Mouse (Mus musculus): ENCODE results near the gene Dgka. TPM values are rescaled to one million over a fixed set of nuclear protein-coding genes. Genes with fewer than 3 reads are reported as not detected.

Gene Dgka
- polyA plus RNA-seq (2016; fragmentation: Nextera tagmentation; extraction: Ambion mirVana), result 3.7 and 4.7 TPM in 2 replicates

GRCm38 (mm10) chr10:128744680-128745601 is at the start of gene Dgka:
Dgka (minus strand) TSS chr10:128744855.
- WGBS, result 26% methylated on average over 18 of the region's 18 CpGs
- H3K27me3 ChIP-seq (ENCODE audit: low read depth, poor library complexity, severe bottlenecking), result peaks cover 57% of the 10 kb centered on the region
- H3K4me1 ChIP-seq, result peaks cover 44% of the 10 kb centered on the region
- peak within 1 kb of the TSS; percentile 75 for H3K27ac ChIP-seq (replicated peaks)
- no peaks in the 10 kb centered on the region for H3K36me3 ChIP-seq
- peak within 1 kb of the TSS; percentile 72 for H3K4me3 ChIP-seq
- H3K9me3 ChIP-seq (replicated peaks), result no peaks in the 10 kb centered on the region
- peak; percentile 19 for DNase-seq (ENCODE audit: low spot score)

GRCm38 (mm10) chr10:128794391-128794790 is 49.7 kb upstream of the Dgka start:
- no peaks in the 10 kb centered on the region for H3K9me3 ChIP-seq (replicated peaks)
- WGBS, result 94% methylated on average over 5 of the region's 5 CpGs
- peaks cover 7% of the 10 kb centered on the region for H3K4me1 ChIP-seq
- H3K27me3 ChIP-seq (ENCODE audit: low read depth, poor library complexity, severe bottlenecking), result no peaks in the 10 kb centered on the region
- H3K36me3 ChIP-seq, result peaks cover 18% of the 10 kb centered on the region
- H3K27ac ChIP-seq (replicated peaks), result no peak overlapping the region
- DNase-seq (ENCODE audit: low spot score), result no peak
- no peak overlapping the region for H3K4me3 ChIP-seq

DNA sequence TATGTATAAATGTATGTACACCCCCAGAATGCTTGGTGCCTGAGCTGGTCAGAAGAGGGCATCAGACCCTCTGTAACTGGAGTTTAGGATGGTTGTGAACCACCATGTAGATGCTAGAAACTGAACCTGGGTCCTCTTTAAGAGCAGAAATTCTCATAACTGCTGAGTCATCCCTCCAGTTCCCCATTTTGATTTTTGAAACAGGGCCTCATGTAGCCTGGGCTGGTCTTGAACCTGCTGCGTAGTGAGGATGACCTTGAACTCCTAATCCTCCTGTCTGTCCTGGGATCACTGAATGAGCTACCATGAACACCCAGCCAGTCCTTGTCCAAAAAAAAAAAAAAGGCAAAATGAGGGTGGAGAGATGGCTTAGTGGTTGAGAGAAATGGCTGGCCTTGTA is 48.6 kb upstream of the Dgka start:
- 93% methylated on average over 1 of the region's 1 CpGs for WGBS
- no peak overlapping the region for H3K27ac ChIP-seq (replicated peaks)
- H3K9me3 ChIP-seq (replicated peaks), result no peaks in the 10 kb centered on the region
- H3K4me1 ChIP-seq, result peaks cover 7% of the 10 kb centered on the region
- DNase-seq (ENCODE audit: low spot score), result no peak
- no peak overlapping the region for H3K4me3 ChIP-seq
- peaks cover 7% of the 10 kb centered on the region; the same call in 1 of the 2 replicates for H3K36me3 ChIP-seq
- no peaks in the 10 kb centered on the region for H3K27me3 ChIP-seq (ENCODE audit: low read depth, poor library complexity, severe bottlenecking)

GRCm38 (mm10) chr10:128792041-128792440 is 47.4 kb upstream of the Dgka start:
- H3K27ac ChIP-seq (replicated peaks), result no peak overlapping the region
- H3K36me3 ChIP-seq, result no peaks in the 10 kb centered on the region
- H3K4me3 ChIP-seq, result no peak overlapping the region
- peaks cover 7% of the 10 kb centered on the region for H3K4me1 ChIP-seq
- H3K27me3 ChIP-seq (ENCODE audit: low read depth, poor library complexity, severe bottlenecking), result no peaks in the 10 kb centered on the region
- no peak for DNase-seq (ENCODE audit: low spot score)
- no peaks in the 10 kb centered on the region for H3K9me3 ChIP-seq (replicated peaks)

DNA sequence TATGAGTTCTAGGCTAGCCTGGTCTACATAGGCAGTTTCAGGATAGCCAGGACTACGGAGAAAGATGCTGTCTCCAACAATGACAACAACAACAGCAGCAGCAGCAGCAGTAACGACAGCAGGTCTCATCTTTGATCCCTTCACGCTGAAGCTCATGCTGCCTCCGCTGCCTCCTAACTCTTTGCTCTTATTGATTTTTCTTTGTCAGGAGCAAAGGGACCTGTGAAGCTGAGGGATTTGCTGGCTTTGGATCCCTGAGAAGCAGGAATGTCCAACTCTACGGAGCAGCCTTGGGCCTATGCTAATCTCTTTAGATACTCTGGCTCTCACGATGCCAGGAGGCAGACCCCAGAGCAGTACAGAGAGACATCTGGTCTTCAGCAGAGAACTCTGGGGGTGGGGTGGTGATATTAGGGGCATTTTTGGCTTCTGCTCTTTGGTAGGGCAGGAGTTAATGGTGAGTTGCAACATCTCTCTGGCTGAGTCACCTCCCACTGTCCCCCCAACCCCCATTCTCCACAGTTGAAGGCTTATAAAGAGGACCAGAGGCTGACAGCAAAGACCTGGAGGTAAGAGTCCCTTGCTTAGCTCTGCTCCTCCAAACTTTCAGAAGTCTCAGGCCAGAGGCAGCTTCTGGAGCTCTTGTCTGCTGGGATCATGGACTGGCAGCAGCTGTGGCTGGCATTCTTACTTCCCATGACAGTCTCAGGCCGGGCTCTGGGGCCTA is 45.9 kb upstream of the Dgka start, which contains the start of gene Mmp19:
TSS of gene Mmp19 (plus strand) at position 513 of the 727 bp plus-strand sequence.
- DNase-seq (ENCODE audit: low spot score), result no peak
- H3K27me3 ChIP-seq (ENCODE audit: low read depth, poor library complexity, severe bottlenecking), result no peaks in the 10 kb centered on the region
- H3K27ac ChIP-seq (replicated peaks), result no peak within 1 kb of the TSS
- WGBS, result 64% methylated on average over 7 of the region's 7 CpGs
- no peak within 1 kb of the TSS for H3K4me3 ChIP-seq
- H3K36me3 ChIP-seq, result no peaks in the 10 kb centered on the region
- no peaks in the 10 kb centered on the region for H3K9me3 ChIP-seq (replicated peaks)
- H3K4me1 ChIP-seq, result peaks cover 7% of the 10 kb centered on the region

DNA sequence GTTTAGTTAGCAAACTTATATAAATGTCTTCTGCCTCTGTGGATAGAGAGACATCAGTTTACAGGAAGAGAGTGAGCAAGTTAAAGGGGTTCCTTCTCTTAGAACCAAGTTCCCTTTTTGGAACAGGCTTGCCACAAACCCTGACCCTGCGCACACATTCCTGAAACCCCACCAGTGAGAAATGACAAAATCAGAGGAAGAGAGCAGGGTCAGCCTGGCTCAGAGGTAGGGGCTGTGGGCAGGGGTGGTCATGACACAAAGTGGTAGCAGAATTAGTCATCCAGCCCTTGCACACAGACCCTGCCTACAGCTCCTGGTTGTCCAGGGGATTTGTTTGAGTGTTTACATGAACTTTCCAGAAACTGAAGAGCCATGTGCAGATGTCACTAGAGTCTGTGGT is 35.5 kb upstream of the Dgka start:
- Histone ChIP-seq H3K27me3 (ENCODE audit: low read depth, poor library complexity, severe bottlenecking) (no peaks in the 10 kb centered on the region), H3K36me3 (no peaks in the 10 kb centered on the region), H3K27ac (replicated peaks) (no peak overlapping the region), H3K9me3 (replicated peaks) (peaks cover 21% of the 10 kb centered on the region), H3K4me1 (peaks cover 7% of the 10 kb centered on the region), H3K4me3 (no peak overlapping the region)
- 97% methylated on average over 1 of the region's 1 CpGs for WGBS
- DNase-seq (ENCODE audit: low spot score), result no peak

DNA sequence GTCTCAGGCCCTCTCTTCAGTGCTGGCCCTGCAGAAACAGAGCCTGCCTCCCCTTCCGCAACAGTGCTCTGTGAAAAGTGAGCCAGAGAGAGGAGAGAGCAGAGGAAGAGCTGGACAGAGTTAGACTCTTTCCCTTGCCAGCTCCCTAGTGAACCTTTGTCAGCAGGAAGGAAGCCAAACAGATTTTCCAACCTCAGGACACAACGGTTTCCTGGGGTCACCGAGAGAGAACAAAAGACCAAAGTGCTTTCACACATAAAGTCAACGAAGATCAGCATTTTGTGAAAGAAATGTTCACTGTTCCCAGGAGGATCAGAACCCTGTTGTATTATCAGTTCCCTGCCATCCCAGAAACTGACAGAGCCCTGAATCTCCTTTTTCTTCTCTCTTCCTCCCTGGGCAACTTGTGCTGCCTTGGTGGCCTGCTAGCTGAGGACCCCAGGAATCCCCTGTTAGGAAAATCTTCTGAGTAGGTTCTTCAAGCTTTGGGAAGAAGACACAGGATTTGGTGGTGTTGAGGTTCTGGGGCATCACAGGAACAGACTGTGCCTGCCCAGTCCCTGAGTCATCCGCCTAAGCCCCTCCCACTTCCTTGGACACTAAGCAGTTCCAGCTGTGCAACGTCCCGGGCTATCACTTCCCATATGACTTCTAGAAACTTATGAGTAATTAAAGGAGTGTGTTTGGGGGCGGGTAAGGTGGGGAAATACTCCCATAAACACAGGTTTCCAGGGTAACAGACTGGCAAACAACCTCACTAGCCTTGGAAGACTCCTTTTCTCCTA is 34.5 kb upstream of the Dgka start:
- 45% methylated on average over 8 of the region's 8 CpGs for WGBS
- peaks cover 11% of the 10 kb centered on the region for H3K9me3 ChIP-seq (replicated peaks)
- no peaks in the 10 kb centered on the region for H3K36me3 ChIP-seq
- H3K27me3 ChIP-seq (ENCODE audit: low read depth, poor library complexity, severe bottlenecking), result no peaks in the 10 kb centered on the region
- H3K27ac ChIP-seq (replicated peaks), result peak overlapping the region; percentile 61; the same call in 1 of the 2 replicates
- H3K4me1 ChIP-seq, result peaks cover 7% of the 10 kb centered on the region
- no peak overlapping the region for H3K4me3 ChIP-seq
- peak; percentile 41 for DNase-seq (ENCODE audit: low spot score)

DNA sequence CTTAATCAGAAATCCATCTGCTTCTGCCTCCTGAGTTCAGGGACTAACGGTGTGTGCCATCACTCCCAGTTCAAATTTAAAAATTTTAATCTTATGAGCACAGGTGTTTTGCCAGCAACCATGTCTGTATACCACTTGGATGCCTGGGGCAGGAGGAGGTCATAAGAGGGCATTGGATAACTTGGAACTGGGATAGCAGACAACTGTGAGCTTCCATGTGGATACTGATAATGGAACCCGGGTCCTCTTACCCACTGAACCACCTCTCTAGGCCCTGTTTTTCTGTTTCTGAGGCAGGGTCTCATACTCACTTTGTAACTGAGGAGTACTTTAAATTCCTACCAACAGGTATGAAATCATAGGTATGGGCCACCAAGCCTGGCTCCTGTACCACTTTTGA is 33.8 kb upstream of the Dgka start:
- Histone ChIP-seq H3K4me1 (peaks cover 7% of the 10 kb centered on the region), H3K27ac (replicated peaks) (peak overlapping the region; percentile 61; the same call in 1 of the 2 replicates)
- 89% methylated on average over 2 of the region's 2 CpGs for WGBS

DNA sequence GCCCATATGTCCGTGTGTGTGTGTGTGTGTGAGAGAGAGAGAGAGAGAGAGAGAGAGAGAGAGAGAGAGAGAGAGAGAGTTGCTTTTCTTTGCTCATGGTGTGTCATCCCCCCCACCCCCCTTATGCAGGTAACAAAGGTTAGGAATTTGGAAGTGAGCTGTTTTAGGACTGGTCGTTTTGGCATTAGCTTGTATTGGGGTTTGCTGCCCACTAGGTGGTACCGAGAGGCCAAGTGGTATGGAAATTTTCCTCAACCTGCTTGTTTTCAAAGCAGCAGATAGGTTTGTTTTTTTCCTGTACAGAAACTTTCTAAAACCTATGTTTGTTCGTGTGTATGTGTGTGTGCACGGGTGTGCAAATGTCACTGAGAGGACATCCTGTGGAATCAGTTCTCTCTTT is 29.0 kb upstream of the Dgka start:
- no peak overlapping the region for H3K27ac ChIP-seq (replicated peaks)
- no peak for DNase-seq (ENCODE audit: low spot score)
- no peak overlapping the region for H3K4me3 ChIP-seq
- H3K9me3 ChIP-seq (replicated peaks), result no peaks in the 10 kb centered on the region
- no peaks in the 10 kb centered on the region for H3K36me3 ChIP-seq
- no peaks in the 10 kb centered on the region for H3K4me1 ChIP-seq
- WGBS, result 33% methylated on average over 5 of the region's 5 CpGs
- H3K27me3 ChIP-seq (ENCODE audit: low read depth, poor library complexity, severe bottlenecking), result no peaks in the 10 kb centered on the region

More for the DNA sequence above, 33.8 kb upstream of the Dgka start:
- H3K9me3 ChIP-seq (replicated peaks), result peaks cover 4% of the 10 kb centered on the region
- H3K36me3 ChIP-seq, result no peaks in the 10 kb centered on the region
- H3K27me3 ChIP-seq (ENCODE audit: low read depth, poor library complexity, severe bottlenecking), result no peaks in the 10 kb centered on the region
- H3K4me3 ChIP-seq, result no peak overlapping the region
- no peak for DNase-seq (ENCODE audit: low spot score)

DNA sequence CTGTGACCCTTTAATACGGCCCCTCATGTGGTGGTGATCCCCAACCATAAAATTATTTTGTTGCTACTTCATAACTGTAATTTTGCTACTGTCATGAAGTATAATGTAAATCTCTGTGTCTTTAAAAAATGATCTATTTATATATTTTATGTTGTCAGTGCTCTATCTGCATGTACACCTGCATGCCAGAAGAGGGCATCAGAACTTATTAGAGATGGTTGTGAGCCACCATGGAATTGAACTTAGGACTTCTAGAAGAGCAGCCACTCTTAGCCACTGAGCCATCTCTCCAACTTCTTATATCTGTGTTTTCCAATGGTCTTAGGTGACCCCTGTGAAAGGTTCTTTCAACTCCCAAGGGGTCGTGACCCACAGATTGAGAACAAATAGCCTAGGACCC is 28.2 kb upstream of the Dgka start:
- Histone ChIP-seq H3K4me1 (no peaks in the 10 kb centered on the region), H3K9me3 (replicated peaks) (no peaks in the 10 kb centered on the region), H3K27ac (replicated peaks) (no peak overlapping the region), H3K27me3 (ENCODE audit: low read depth, poor library complexity, severe bottlenecking) (no peaks in the 10 kb centered on the region), H3K4me3 (no peak overlapping the region), H3K36me3 (peaks cover 5% of the 10 kb centered on the region)
- 80% methylated on average over 2 of the region's 2 CpGs for WGBS
- no peak for DNase-seq (ENCODE audit: low spot score)

- DNase-seq (ENCODE audit: low spot score), result peak; percentile 93
- peaks cover 42% of the 10 kb centered on the region for H3K4me1 ChIP-seq
- WGBS, result 0% methylated on average over 37 of the region's 37 CpGs
- no peaks in the 10 kb centered on the region for H3K9me3 ChIP-seq (replicated peaks)
- H3K27me3 ChIP-seq (ENCODE audit: low read depth, poor library complexity, severe bottlenecking), result peaks cover 34% of the 10 kb centered on the region
- peak overlapping the region; percentile 97 for H3K27ac ChIP-seq (replicated peaks)
- H3K36me3 ChIP-seq, result peaks cover 16% of the 10 kb centered on the region
- peak overlapping the region; percentile 85 for H3K4me3 ChIP-seq
Observed at GRCm38 (mm10) chr10:128748252-128748864, 3.7 kb upstream of the Dgka start.
